Mouse (Mus musculus): ENCODE data around the gene Anxa2. TPM values are rescaled to one million over a fixed set of nuclear protein-coding genes. Genes with fewer than 3 reads are reported as not detected.

Anxa2 gene
- polyA plus RNA-seq (2012; ENCODE audit: low replicate concordance): 11.7 and 14.9 TPM in 2 replicates

GRCm38 (mm10) chr9:69453066-69453900 lies at the start of gene Anxa2:
Gene Anxa2, plus strand, starts transcription at chr9:69453620.

Other genes with a start within 250 kb of the Anxa2 start
- 0.72 and 1.8 TPM in 2 replicates for gene Ice2, start 55.7 kb upstream of the Anxa2 start, polyA plus RNA-seq (2012; ENCODE audit: low replicate concordance)

Data from hematopoietic multipotent progenitor cell, adult 10-12 weeks (in vitro differentiated cells).